Mouse (Mus musculus) T-helper 1 cell (primary cell): ENCODE measurements around the gene U2af1l4.

Experiments
- in situ Hi-C: fragments of 300-600 bp; cut with MboI, MseI; formaldehyde crosslinking; loops from one replicate; pipeline ENCODE4 v1.15.1; 2025; ENCODE audit warnings: high pct_unique_total_duplicates

The U2af1l4 gene

GRCm38 (mm10) chr7:30563117-30563905, at the start of gene U2af1l4, which contains the start of the genes Gm49396 and Psenen:
U2af1l4 (plus strand) TSS chr7:30563301.
Gm49396 (plus strand) TSS chr7:30563344.
Psenen (minus strand) TSS chr7:30563627.
- in situ Hi-C loops, result no loop called here

GRCm38 (mm10) chr7:30515003-30515760, 47.9 kb upstream of the U2af1l4 start:
- in situ Hi-C loops, result no loop called here

GRCm38 (mm10) chr7:30518325-30518724, 44.8 kb upstream of the U2af1l4 start:
- in situ Hi-C loops, result no loop called here

- in situ Hi-C loops, result no loop called here
These were observed 42.7 kb upstream of the U2af1l4 start for GRCm38 (mm10) chr7:30520396-30520795.

- in situ Hi-C loops, result no loop called here
These were observed 42.2 kb upstream of the U2af1l4 start for GRCm38 (mm10) chr7:30520856-30521255.

DNA sequence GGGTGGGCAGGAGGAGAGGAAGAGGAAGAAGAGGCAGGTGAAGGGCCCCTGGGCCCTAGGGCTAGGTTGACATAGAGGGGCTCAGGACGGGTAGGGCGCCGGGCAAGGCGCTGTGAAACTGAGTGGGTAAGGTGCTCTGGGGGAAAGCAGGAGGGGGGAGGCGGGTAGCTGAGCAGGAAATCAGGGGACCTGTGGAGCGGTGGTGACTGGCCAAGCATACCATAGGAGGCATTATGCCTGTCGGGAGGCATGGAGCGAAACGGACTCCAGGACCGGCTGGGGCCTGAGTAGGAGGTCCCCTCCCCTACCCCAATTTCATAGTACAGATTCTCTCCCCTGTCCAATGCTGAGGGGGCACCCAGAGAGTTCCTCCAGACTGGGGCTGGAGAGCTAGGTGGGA, 40.2 kb upstream of the U2af1l4 start:
- in situ Hi-C loops, result no loop called here

- in situ Hi-C loops, result no loop called here
These were observed 38.6 kb upstream of the U2af1l4 start for GRCm38 (mm10) chr7:30524487-30524886.

- in situ Hi-C loops, result no loop called here
These were observed 37.1 kb upstream of the U2af1l4 start for GRCm38 (mm10) chr7:30525954-30526353.

- in situ Hi-C loops, result no loop called here
These were observed 36.7 kb upstream of the U2af1l4 start for GRCm38 (mm10) chr7:30526399-30526798.

GRCm38 (mm10) chr7:30526981-30527380, 36.1 kb upstream of the U2af1l4 start:
- in situ Hi-C loops, result no loop called here

- in situ Hi-C loops, result no loop called here
These were observed 31.7 kb upstream of the U2af1l4 start for GRCm38 (mm10) chr7:30531291-30531815.

DNA sequence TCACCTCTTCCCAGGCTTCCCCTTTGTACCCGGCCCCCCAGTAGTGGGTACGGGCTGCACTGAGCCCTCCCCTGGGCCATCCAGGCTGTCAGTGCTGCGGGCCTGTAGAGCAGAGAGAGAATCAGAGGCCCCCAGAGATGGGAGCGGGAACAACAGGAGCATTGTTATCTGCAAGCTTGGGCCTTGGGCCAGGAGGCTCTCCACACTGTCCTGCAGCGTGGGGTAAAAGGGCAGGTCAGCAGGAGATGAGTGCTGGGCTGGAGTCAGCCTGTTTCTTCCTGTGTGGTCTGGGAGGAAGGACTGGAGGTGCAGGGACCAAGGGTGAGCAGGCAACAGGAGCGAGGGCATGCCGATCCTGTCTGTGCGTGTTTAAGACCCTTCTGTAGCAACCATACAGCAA, 30.2 kb upstream of the U2af1l4 start:
- in situ Hi-C loops, result no loop called here

DNA sequence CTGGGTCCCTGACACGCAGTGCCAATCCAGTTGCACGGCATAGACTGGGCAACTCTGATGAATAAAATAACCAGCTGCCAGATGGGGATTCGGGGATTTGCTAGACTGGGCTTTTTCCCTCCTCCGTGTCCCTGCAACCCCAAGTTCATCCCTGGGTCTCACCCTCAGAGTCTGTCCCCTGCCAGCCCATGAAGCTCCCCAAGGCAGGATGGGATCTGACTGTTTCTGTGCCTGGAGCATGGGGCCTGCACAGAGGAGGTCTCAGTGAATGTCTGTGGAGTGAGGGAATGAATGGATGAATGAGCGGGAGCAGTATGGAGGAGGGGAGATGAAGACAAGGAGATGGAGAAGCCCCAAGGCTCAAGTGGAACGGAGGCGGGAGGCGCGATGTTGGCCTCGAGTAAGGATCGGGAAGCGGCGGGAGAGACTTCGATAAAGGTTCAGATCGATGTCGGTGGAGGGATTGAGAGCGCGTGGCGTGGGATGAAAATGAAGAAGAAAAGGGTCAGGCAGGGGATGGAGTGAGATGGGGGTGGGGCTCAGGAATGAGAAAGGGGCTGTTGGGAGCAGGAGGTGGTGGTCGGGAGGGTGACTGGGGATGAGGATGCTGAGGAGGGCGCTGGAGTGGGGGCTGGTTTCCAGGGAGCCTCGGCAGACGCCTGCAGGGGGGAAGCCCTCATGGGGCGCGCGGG, 29.0 kb upstream of the U2af1l4 start:
- in situ Hi-C loops, result no loop called here

DNA sequence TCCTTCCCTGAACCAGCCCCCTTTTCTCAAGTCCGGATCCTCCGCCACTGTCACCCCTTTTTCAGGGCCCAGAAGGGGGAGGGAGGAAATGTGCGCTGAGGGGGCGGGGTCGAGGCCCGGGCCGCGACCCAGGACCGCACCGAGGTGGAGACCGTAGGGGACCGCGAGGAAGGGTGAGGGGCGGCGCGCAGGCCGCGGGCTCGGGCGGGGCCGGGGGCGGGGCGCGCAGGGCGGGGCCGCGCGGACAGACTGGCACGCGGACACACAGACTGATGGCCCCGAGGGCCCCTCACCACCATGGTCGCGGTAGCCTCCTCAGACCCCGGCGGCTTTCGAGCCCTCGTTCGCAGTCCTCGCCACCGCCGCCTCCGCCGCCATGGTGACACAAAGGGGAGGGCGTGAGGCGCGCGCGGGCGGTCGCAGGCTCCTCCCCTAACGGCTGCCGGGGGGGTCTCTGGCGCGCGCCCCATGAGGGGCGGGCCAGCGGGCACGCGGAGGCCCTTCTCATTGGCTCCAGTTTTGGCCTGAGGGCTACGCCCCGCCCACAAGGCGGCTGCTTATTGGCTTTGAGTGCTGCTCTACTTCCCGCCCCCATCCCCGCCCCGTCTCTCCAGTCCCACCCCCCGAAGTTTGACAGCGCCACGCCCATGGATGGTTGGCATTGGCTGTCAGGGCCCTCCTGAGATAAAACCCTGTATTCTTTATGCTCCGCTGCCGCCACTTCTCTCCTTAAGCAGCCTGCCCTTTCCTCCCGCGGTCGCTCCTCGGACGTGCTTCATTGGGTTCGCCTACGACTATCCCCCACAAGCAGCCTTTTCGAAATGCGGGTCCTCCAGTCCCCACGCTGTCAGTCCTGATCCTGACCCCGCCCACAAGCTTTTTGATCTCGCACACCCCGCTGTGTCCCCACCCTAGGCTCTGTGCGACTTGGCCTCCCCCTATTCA, 28.2 kb upstream of the U2af1l4 start, which contains the start of gene Arhgap33:
TSS of gene Arhgap33 (minus strand) at position 428 of the 945 bp plus-strand sequence.
- in situ Hi-C loops, result no loop called here

GRCm38 (mm10) chr7:30540572-30540971, 22.5 kb upstream of the U2af1l4 start:
- in situ Hi-C loops, result loop anchor here (5.0 kb wide), 1 partner anchor 1778 kb away; no protein-coding TSS in a partner anchor

DNA sequence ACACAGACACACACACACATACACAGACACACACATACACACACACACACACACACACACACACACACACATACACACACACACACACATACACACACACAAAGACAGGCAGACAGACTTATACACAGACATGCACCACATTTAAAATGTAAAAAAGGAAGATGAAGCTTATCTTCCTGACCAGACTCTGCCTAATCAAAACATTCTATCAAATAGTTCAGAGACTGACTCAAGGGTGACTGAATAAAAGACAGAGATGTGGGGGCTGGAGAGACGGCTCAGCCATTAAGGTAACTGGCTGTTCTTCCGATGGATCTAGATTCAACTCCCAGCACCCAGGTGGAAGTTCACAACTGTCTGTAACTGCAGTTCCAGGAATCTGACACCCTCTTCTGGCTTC, 18.8 kb upstream of the U2af1l4 start:
- in situ Hi-C loops, result loop anchor here (5.0 kb wide), 1 partner anchor 1782 kb away; no protein-coding TSS in a partner anchor

DNA sequence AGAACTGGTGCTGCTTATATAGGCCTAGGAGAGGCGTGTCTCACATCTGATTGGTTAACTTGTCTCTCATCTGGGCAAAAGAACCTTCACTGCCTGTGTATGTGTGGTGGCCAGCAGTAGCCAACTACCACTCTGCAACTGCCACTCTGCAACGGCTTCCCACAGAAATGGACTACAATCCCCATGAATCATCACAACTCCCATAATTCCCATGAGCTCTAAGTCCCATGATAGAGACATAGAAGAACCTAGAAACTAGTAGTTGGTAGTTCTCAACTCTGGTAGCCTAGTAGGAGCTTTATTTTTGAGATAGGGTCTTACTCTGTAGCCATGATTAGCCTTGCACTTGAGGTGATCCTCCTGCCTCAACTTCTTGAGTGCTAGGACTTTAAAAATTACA, 13.2 kb upstream of the U2af1l4 start:
- in situ Hi-C loops, result no loop called here

DNA sequence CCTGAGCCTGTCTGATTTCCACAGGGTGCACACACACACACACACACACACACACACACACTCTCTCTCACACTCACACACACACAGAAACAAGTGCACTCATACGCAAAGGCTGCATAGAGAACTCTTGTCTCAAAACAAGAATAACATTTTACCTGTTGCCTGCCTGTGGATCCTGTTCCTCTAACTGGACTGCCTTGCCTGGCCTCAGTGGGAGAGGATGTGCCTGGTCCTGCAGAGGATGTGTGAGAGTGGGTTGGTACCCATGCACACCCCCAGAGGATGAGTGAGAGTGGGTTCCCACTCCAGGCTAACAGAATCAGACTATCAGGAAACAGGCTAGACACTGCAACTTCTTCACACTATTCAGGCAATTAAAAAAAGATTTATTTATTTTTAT, 12.5 kb upstream of the U2af1l4 start:
- in situ Hi-C loops, result no loop called here

- in situ Hi-C loops, result no loop called here
These were observed 11.5 kb upstream of the U2af1l4 start for GRCm38 (mm10) chr7:30551445-30552101.
